Mouse (Mus musculus): ENCODE results near the gene Egflam. TPM values are rescaled to one million over a fixed set of nuclear protein-coding genes. Genes with fewer than 3 reads are reported as not detected.

Egflam gene
- polyA plus RNA-seq, 1 experiment = not detected

DNA sequence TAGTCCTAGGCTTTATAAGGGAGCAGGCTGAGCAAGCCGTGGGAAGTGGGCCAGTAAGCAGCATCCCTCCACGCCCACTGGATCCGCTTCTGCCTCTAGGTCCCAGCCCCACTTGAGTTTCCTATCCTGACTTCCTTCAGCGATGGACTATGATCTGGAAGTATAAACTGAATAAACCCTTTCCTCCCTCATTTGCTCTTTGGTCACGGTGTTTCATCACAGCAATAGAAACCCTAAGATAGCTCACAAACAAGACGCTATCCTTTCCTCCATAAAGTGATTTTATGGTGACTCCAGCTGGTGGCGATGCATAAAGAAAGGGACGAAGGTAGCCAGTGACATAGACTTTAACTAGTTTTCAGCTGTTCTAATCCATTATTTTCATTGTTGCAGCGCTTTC lies 134.9 kb downstream of the Egflam start:
- Histone ChIP-seq H3K4me1 (ENCODE audit: control insufficient read depth, insufficient read depth, low read length) (no peaks in the 10 kb centered on the region), H3K27ac (ENCODE audit: insufficient read depth, low read depth, low read length) (no peak overlapping the region), H3K4me3 (ENCODE audit: insufficient read depth, low read depth, low read length) (no peak overlapping the region)
- TF ChIP-seq CTCF (IDR thresholded peaks at IDR 0.05; ENCODE audit: insufficient read depth, low read depth, low read length) (no peak), POLR2A (IDR thresholded peaks at IDR 0.05; ENCODE audit: insufficient read depth, low read depth, low read length) (no peak)
- 94% methylated on average over 9 of the region's 9 CpGs for WGBS

DNA sequence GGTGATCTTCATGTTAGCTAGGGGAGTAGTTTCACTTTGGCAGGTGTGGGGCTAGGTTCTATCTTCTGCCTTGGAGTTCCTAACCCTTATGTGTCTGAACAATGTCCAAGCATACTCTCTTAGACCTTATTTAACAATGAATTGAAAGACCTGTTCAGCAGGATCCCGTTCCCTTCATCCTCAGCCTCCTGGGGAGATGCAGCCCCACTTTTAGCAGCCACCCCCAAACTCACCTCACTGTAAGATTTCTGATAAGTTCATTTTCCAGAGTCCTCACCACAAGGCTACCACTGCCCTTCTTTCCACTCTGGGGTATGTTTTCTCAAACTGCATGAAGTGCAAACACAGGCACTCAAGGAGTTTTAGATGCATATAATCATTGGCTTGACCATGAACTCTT lies 136.8 kb downstream of the Egflam start:
- Histone ChIP-seq H3K4me3 (ENCODE audit: insufficient read depth, low read depth, low read length) (no peak overlapping the region), H3K27ac (ENCODE audit: insufficient read depth, low read depth, low read length) (no peak overlapping the region), H3K4me1 (ENCODE audit: control insufficient read depth, insufficient read depth, low read length) (no peaks in the 10 kb centered on the region)
- WGBS = 72% methylated on average over 1 of the region's 1 CpGs
- TF ChIP-seq CTCF (IDR thresholded peaks at IDR 0.05; ENCODE audit: insufficient read depth, low read depth, low read length) (no peak), POLR2A (IDR thresholded peaks at IDR 0.05; ENCODE audit: insufficient read depth, low read depth, low read length) (no peak)

DNA sequence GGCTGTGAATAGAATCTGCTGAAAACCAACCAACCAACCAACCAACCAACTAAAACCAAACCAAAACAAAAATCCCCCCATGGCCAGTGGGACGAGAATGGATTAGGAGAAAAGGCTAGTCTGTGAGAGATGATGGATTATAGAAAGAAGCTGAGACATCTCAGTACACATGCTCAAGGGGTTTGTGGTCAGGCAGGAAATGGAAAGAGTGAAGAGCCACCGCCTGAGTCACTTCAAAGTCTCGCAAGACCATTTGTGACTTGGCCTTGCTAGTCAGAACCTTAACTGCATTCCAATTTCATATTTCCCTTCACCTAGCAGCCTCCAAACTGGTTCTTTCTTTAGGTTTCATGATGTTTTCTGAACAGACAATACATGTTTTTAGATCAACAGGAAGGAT lies 141.6 kb downstream of the Egflam start:
- WGBS = 93% methylated on average over 3 of the region's 3 CpGs

DNA sequence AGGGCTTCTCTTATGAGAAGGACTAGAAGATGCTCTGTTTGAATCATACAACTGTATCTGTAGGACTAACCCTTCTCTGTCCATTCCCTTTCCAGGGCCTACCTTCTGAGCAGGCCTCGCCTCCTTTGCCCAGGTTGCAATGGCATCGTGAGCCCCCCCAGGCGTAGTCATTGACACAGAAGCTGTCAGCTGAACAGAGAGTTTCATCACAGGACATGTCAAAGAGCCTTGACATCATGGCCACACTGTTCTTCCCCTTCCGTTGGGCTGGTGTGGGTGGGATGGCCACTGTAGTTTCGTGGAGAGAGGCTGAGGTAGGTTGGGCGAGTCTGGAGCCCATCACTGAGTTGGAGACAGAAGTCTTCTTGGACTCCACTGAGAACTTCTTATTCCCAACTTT lies 144.9 kb downstream of the Egflam start:
- Histone ChIP-seq H3K4me1 (ENCODE audit: control insufficient read depth, insufficient read depth, low read length) (no peaks in the 10 kb centered on the region), H3K27ac (ENCODE audit: insufficient read depth, low read depth, low read length) (no peak overlapping the region), H3K4me3 (ENCODE audit: insufficient read depth, low read depth, low read length) (no peak overlapping the region)
- TF ChIP-seq POLR2A (IDR thresholded peaks at IDR 0.05; ENCODE audit: insufficient read depth, low read depth, low read length) = no peak
- TF ChIP-seq CTCF (IDR thresholded peaks at IDR 0.05; ENCODE audit: insufficient read depth, low read depth, low read length) = no peak
- 95% methylated on average over 6 of the region's 6 CpGs for WGBS

More for the DNA sequence above, 141.6 kb downstream of the Egflam start:
- no peak for TF ChIP-seq POLR2A (IDR thresholded peaks at IDR 0.05; ENCODE audit: insufficient read depth, low read depth, low read length)
- TF ChIP-seq CTCF (IDR thresholded peaks at IDR 0.05; ENCODE audit: insufficient read depth, low read depth, low read length) = no peak
- Histone ChIP-seq H3K27ac (ENCODE audit: insufficient read depth, low read depth, low read length) (no peak overlapping the region), H3K4me3 (ENCODE audit: insufficient read depth, low read depth, low read length) (no peak overlapping the region), H3K4me1 (ENCODE audit: control insufficient read depth, insufficient read depth, low read length) (no peaks in the 10 kb centered on the region)

DNA sequence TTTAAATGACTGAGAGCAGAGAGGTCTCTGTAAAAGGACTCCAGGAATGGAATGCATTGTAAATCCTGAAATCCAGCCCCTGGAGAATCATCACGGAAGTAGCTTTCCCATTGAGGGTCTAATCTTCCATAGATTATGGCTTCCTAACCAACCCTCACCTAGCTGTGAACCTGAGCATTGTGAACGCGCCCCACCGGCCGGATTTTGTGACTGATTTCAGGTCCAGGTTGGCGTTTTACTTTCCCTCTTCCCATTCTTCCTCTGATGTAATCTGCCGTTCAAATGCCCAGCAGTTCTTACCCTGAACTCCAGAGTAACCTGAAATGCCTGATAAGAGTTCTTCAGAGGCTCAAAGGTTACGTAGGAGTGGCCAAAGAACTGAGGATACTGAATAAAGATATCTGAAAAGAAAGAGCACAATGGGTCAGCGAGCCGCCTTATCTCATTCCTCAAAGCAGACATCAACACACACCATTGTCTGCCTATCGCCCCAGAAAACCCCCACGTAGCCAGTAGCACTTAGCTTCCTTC lies 146.0 kb downstream of the Egflam start:
- 84% methylated on average over 12 of the region's 12 CpGs for WGBS
- Histone ChIP-seq H3K27ac (ENCODE audit: insufficient read depth, low read depth, low read length) (no peak overlapping the region), H3K4me1 (ENCODE audit: control insufficient read depth, insufficient read depth, low read length) (no peaks in the 10 kb centered on the region), H3K4me3 (ENCODE audit: insufficient read depth, low read depth, low read length) (no peak overlapping the region)
- TF ChIP-seq CTCF (IDR thresholded peaks at IDR 0.05; ENCODE audit: insufficient read depth, low read depth, low read length) (no peak), POLR2A (IDR thresholded peaks at IDR 0.05; ENCODE audit: insufficient read depth, low read depth, low read length) (no peak)

DNA sequence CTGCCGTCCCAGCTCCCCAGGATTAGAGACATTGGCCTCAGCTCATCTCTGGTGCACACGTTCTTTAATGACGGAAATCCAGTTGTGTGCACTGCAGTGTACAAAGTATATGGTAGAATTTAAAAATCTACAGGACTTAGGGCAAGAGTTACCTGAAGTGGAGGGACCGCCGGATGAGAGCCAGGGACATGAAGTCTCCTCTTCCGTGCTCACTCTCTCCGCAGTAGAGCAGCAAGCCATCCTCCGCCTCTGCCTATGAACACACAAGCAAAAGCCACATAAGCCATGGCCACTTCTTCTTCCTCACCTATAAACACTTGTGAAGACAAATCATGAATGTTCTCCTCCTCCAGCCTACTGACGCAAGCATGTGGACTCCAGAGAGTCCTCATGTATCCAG lies 147.2 kb downstream of the Egflam start:
- no peak overlapping the region for H3K27ac ChIP-seq (ENCODE audit: insufficient read depth, low read depth, low read length)
- WGBS = 97% methylated on average over 9 of the region's 9 CpGs
- no peak for TF ChIP-seq POLR2A (IDR thresholded peaks at IDR 0.05; ENCODE audit: insufficient read depth, low read depth, low read length)
- no peak for TF ChIP-seq CTCF (IDR thresholded peaks at IDR 0.05; ENCODE audit: insufficient read depth, low read depth, low read length)
- no peak overlapping the region for H3K4me3 ChIP-seq (ENCODE audit: insufficient read depth, low read depth, low read length)
- H3K4me1 ChIP-seq (ENCODE audit: control insufficient read depth, insufficient read depth, low read length) = no peaks in the 10 kb centered on the region

DNA sequence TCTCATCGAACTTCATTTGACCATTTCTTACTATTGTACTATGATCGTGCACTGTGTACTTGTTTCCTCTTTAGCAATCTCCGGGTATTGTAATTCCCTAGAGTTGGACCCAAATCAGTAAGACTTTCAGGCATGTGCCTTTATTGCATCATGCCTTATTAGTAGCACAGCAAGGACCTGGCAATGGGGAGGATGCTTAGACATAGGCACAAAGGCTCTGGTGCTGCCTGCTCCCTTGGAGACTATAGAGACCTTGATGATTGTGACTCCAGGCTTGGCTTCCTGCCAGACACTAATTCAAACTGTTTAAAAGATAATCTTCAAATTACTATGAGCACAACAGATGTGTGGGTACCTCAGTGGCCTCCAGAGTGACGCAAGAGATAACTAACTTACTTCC lies 149.0 kb downstream of the Egflam start:
- WGBS = 55% methylated on average over 4 of the region's 4 CpGs
- no peaks in the 10 kb centered on the region for H3K4me1 ChIP-seq (ENCODE audit: control insufficient read depth, insufficient read depth, low read length)
- no peak overlapping the region for H3K4me3 ChIP-seq (ENCODE audit: insufficient read depth, low read depth, low read length)
- TF ChIP-seq POLR2A (IDR thresholded peaks at IDR 0.05; ENCODE audit: insufficient read depth, low read depth, low read length) = no peak
- no peak for TF ChIP-seq CTCF (IDR thresholded peaks at IDR 0.05; ENCODE audit: insufficient read depth, low read depth, low read length)
- no peak overlapping the region for H3K27ac ChIP-seq (ENCODE audit: insufficient read depth, low read depth, low read length)

DNA sequence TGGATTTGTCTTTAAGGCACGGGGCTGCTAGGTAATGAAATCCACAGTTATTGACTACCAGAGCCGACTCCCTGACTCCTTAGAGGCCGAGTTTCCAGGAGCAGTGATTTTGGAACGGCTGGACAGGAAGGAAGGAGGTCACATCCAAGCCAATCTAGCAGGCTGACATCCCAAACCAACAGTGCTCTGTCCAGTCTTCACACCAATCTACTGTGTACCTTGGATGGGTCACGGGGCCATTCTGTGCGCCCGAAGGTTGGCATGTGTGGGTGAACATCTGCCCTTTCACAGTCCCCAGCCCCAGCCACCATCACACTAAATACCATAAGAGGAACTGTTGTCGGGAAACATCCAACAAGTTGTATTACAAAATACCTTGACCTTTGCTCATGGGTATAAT lies 150.9 kb downstream of the Egflam start:
- 93% methylated on average over 8 of the region's 8 CpGs for WGBS
- Histone ChIP-seq H3K4me3 (ENCODE audit: insufficient read depth, low read depth, low read length) (no peak overlapping the region), H3K4me1 (ENCODE audit: control insufficient read depth, insufficient read depth, low read length) (no peaks in the 10 kb centered on the region), H3K27ac (ENCODE audit: insufficient read depth, low read depth, low read length) (no peak overlapping the region)
- TF ChIP-seq CTCF (IDR thresholded peaks at IDR 0.05; ENCODE audit: insufficient read depth, low read depth, low read length) (no peak), POLR2A (IDR thresholded peaks at IDR 0.05; ENCODE audit: insufficient read depth, low read depth, low read length) (no peak)

DNA sequence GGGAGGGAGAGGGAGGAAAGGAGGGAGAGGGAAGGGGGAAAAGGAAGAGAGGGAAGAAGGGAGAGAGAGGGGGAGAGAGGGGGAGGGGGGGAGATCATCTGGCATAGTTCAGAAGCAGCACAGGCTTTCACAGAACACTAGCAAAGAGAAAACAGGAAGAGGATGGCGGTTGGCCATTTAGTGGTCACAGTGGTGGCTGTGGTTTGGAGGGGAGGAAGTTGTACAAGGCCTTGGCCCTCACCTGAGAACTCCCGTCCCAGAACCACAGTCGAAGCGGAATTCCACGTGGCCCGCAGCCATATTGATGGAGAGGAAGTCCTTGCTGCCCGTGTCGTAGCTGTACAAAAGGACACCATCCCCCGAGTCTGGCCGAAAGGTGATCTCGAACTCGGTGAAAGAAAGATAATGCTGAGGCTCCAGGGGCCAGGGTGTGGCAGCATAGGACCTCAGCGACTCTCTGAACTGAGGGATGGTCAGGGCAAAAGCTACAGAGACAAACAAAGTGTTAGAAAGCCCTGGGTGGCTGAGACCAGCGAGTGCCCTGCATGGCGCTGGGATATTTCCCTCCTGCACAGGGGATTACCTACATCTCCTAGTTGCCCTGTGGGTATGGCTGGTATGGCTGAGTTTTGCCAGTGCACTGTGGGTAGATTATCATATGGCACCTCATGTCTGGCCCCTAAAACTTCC lies 155.9 kb downstream of the Egflam start:
- Histone ChIP-seq H3K27ac (ENCODE audit: insufficient read depth, low read depth, low read length) (no peak overlapping the region), H3K4me3 (ENCODE audit: insufficient read depth, low read depth, low read length) (no peak overlapping the region), H3K4me1 (ENCODE audit: control insufficient read depth, insufficient read depth, low read length) (no peaks in the 10 kb centered on the region)
- 83% methylated on average over 15 of the region's 15 CpGs for WGBS
- TF ChIP-seq CTCF (IDR thresholded peaks at IDR 0.05; ENCODE audit: insufficient read depth, low read depth, low read length) = no peak
- TF ChIP-seq POLR2A (IDR thresholded peaks at IDR 0.05; ENCODE audit: insufficient read depth, low read depth, low read length) = no peak

Data from olfactory bulb, adult 2 months (tissue).